Mouse (Mus musculus) kidney, postnatal 14 days (tissue): ENCODE results near the gene Zfp651.

Experiments used
- DNase-seq: peaks from one replicate; pipeline ENCODE4 v3.0.0; 2022; ENCODE audit warnings: mixed read lengths

Gene Zfp651

GRCm38 (mm10) chr9:121819073-121819770, 60.1 kb downstream of the Zfp651 start:
- DNase-seq = no peak

GRCm38 (mm10) chr9:121819771-121820471, 60.8 kb downstream of the Zfp651 start:
- DNase-seq = no peak

- no peak for DNase-seq
These were observed 61.6 kb downstream of the Zfp651 start for GRCm38 (mm10) chr9:121820765-121821164.
